Mouse (Mus musculus): ENCODE results near the gene Gm20388. TPM values are rescaled to one million over a fixed set of nuclear protein-coding genes. Genes with fewer than 3 reads are reported as not detected.

The Gm20388 gene
- polyA plus RNA-seq, 1 experiment from 2014 or later = not detected

DNA sequence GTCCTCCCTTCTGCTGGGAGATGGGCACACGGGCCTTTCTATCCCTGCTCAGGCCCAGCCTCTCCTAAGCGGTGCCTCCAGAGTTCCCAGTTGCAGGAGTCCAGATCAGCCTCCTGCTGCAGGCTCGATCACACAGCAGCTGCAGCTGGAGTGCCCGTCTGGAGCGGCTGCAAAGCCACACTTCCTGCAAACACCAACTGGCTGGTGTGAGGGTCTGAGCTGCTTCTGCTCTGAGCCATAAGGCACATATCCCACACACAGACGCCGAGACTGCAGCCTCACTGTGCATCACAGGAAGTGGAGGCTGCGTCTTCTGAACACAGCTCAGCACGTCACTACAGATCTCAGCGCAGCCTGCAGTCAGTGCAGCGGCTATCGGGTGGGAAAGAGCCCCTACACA is 2756.2 kb downstream of the Gm20388 start:
- 0 out of 2 replicates have a peak overlapping the region, but pooled peaks have one; percentile 24 for H3K27ac ChIP-seq (ENCODE audit: low read depth, low read length)
- H3K9me3 ChIP-seq (ENCODE audit: control insufficient read depth, low read length) = no peaks in the 10 kb centered on the region
- peaks cover 33% of the 10 kb centered on the region for H3K4me1 ChIP-seq (ENCODE audit: control insufficient read depth, insufficient read depth, low read length)
- no peak overlapping the region for H3K4me3 ChIP-seq (ENCODE audit: low read length)
- H3K27me3 ChIP-seq (ENCODE audit: control insufficient read depth, insufficient read depth, low read length) = peaks cover 10% of the 10 kb centered on the region; the same call in 1 of the 2 replicates
- 51% methylated on average over 12 of the region's 12 CpGs for WGBS
- no peak for ATAC-seq (ENCODE audit: low FRiP score, low TSS enrichment)
- no peaks in the 10 kb centered on the region for H3K36me3 ChIP-seq (ENCODE audit: control insufficient read depth, insufficient read depth, low read length)
- H3K9ac ChIP-seq (ENCODE audit: low read depth, low read length) = no peak overlapping the region; the same call in 1 of the 2 replicates
- no peak overlapping the region for H3K4me2 ChIP-seq (replicated peaks; ENCODE audit: low read depth, low read length)

- H3K27ac ChIP-seq (ENCODE audit: low read depth, low read length) = 0 out of 2 replicates have a peak overlapping the region, but pooled peaks have one; percentile 17
- ATAC-seq (ENCODE audit: low FRiP score, low TSS enrichment) = no peak
- no peak overlapping the region for H3K9ac ChIP-seq (ENCODE audit: low read depth, low read length)
- H3K36me3 ChIP-seq (ENCODE audit: control insufficient read depth, insufficient read depth, low read length) = no peaks in the 10 kb centered on the region
- 77% methylated on average over 11 of the region's 11 CpGs for WGBS
- H3K4me2 ChIP-seq (replicated peaks; ENCODE audit: low read depth, low read length) = no peak overlapping the region
- H3K4me1 ChIP-seq (ENCODE audit: control insufficient read depth, insufficient read depth, low read length) = peaks cover 33% of the 10 kb centered on the region
- peaks cover 13% of the 10 kb centered on the region; the same call in 1 of the 2 replicates for H3K27me3 ChIP-seq (ENCODE audit: control insufficient read depth, insufficient read depth, low read length)
- no peaks in the 10 kb centered on the region for H3K9me3 ChIP-seq (ENCODE audit: control insufficient read depth, low read length)
- no peak overlapping the region for H3K4me3 ChIP-seq (ENCODE audit: low read length)
Observed at GRCm38 (mm10) chr8:122667854-122668253, 2757.2 kb downstream of the Gm20388 start.

DNA sequence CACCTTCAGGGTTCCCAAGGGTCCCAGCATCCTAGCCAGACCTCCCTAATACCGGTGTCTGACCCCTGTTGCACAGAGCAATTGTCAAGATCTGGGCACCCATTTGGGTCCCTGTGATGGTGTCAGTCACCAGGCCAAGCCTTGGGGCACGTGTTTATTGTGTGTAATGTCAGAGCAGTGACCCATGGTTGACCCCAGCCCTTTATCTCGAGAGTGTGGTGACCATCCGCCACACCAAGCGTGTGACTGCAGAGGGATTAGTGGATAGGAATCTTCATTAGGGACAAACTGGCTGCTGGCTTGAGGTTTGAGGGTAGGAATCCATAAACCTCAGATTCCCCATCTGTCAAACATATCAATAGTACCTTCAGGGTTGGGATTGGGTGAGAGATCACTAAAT is 2758.7 kb downstream of the Gm20388 start:
- Histone ChIP-seq H3K4me1 (ENCODE audit: control insufficient read depth, insufficient read depth, low read length) (peaks cover 20% of the 10 kb centered on the region), H3K4me3 (ENCODE audit: low read length) (no peak overlapping the region), H3K27me3 (ENCODE audit: control insufficient read depth, insufficient read depth, low read length) (peaks cover 14% of the 10 kb centered on the region; the same call in 1 of the 2 replicates), H3K4me2 (replicated peaks; ENCODE audit: low read depth, low read length) (no peak overlapping the region), H3K36me3 (ENCODE audit: control insufficient read depth, insufficient read depth, low read length) (no peaks in the 10 kb centered on the region), H3K27ac (ENCODE audit: low read depth, low read length) (no peak overlapping the region), H3K9ac (ENCODE audit: low read depth, low read length) (no peak overlapping the region), H3K9me3 (ENCODE audit: control insufficient read depth, low read length) (no peaks in the 10 kb centered on the region)
- ATAC-seq (ENCODE audit: low FRiP score, low TSS enrichment) = no peak
- 49% methylated on average over 5 of the region's 5 CpGs for WGBS

- no peak overlapping the region for H3K27ac ChIP-seq (ENCODE audit: low read depth, low read length)
Observed at GRCm38 (mm10) chr8:122670001-122670400, 2759.4 kb downstream of the Gm20388 start.

GRCm38 (mm10) chr8:122670718-122671117 is 2760.1 kb downstream of the Gm20388 start:
- 80% methylated on average over 3 of the region's 3 CpGs for WGBS
- peaks cover 18% of the 10 kb centered on the region; the same call in 1 of the 2 replicates for H3K27me3 ChIP-seq (ENCODE audit: control insufficient read depth, insufficient read depth, low read length)

More at GRCm38 (mm10) chr8:122670001-122670400, 2759.4 kb downstream of the Gm20388 start:
- H3K4me3 ChIP-seq (ENCODE audit: low read length) = no peak overlapping the region
- 20% methylated on average over 11 of the region's 11 CpGs for WGBS
- H3K9ac ChIP-seq (ENCODE audit: low read depth, low read length) = no peak overlapping the region
- ATAC-seq (ENCODE audit: low FRiP score, low TSS enrichment) = no peak
- peaks cover 14% of the 10 kb centered on the region; the same call in 1 of the 2 replicates for H3K27me3 ChIP-seq (ENCODE audit: control insufficient read depth, insufficient read depth, low read length)
- no peaks in the 10 kb centered on the region for H3K9me3 ChIP-seq (ENCODE audit: control insufficient read depth, low read length)
- no peaks in the 10 kb centered on the region for H3K36me3 ChIP-seq (ENCODE audit: control insufficient read depth, insufficient read depth, low read length)
- H3K4me1 ChIP-seq (ENCODE audit: control insufficient read depth, insufficient read depth, low read length) = peaks cover 20% of the 10 kb centered on the region
- no peak overlapping the region for H3K4me2 ChIP-seq (replicated peaks; ENCODE audit: low read depth, low read length)

DNA sequence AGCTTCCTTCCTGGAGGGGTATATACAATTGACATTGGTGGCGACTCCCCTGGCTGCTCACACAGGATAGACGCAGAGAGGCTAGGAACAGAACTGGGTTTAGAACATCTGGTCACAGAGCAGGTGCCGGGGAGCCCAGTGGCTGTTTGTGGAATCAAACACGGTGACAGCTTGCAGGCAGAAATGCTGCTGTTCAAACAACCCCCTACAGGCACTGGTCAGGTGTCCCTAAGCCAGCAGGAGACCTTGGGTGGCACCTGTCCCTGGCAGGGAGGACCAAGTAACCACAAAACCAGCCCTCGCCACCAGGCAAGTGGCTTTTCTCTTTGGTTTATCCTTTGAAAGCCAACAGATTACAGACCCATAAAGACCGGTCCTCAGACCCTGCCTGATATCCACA is 2761.3 kb downstream of the Gm20388 start:
- Histone ChIP-seq H3K9ac (ENCODE audit: low read depth, low read length) (no peak overlapping the region), H3K4me3 (ENCODE audit: low read length) (no peak overlapping the region), H3K4me1 (ENCODE audit: control insufficient read depth, insufficient read depth, low read length) (peaks cover 6% of the 10 kb centered on the region; the same call in 1 of the 2 replicates), H3K4me2 (replicated peaks; ENCODE audit: low read depth, low read length) (no peak overlapping the region), H3K27ac (ENCODE audit: low read depth, low read length) (no peak overlapping the region), H3K36me3 (ENCODE audit: control insufficient read depth, insufficient read depth, low read length) (no peaks in the 10 kb centered on the region), H3K9me3 (ENCODE audit: control insufficient read depth, low read length) (no peaks in the 10 kb centered on the region), H3K27me3 (ENCODE audit: control insufficient read depth, insufficient read depth, low read length) (peaks cover 28% of the 10 kb centered on the region; the same call in 1 of the 2 replicates)
- no peak for ATAC-seq (ENCODE audit: low FRiP score, low TSS enrichment)
- 67% methylated on average over 6 of the region's 6 CpGs for WGBS

More at GRCm38 (mm10) chr8:122670718-122671117, 2760.1 kb downstream of the Gm20388 start:
- no peak overlapping the region for H3K4me2 ChIP-seq (replicated peaks; ENCODE audit: low read depth, low read length)
- H3K36me3 ChIP-seq (ENCODE audit: control insufficient read depth, insufficient read depth, low read length) = no peaks in the 10 kb centered on the region
- H3K9me3 ChIP-seq (ENCODE audit: control insufficient read depth, low read length) = no peaks in the 10 kb centered on the region
- peaks cover 13% of the 10 kb centered on the region for H3K4me1 ChIP-seq (ENCODE audit: control insufficient read depth, insufficient read depth, low read length)
- ATAC-seq (ENCODE audit: low FRiP score, low TSS enrichment) = no peak
- no peak overlapping the region for H3K27ac ChIP-seq (ENCODE audit: low read depth, low read length)
- no peak overlapping the region for H3K9ac ChIP-seq (ENCODE audit: low read depth, low read length)
- H3K4me3 ChIP-seq (ENCODE audit: low read length) = no peak overlapping the region

DNA sequence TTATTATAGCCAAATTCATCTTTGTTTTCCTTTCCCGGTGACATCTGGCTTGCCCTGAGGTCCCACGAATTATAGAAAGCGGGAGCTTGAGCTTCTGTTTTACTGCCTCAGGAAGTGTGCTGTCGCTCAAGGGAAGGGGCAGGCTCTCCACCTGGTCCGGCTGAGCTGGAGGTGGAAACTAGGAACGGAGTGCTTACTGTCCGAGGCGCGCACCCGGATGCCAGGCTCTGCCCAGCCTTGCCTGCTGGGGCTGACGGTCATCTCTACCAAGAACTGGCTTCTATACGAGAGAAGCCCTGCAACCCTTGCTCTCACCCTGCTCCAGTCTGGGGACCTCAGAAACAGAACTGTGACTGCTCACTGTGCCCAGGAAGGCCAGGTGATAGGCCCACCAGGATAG is 2763.3 kb downstream of the Gm20388 start:
- WGBS = 68% methylated on average over 12 of the region's 12 CpGs
- no peaks in the 10 kb centered on the region for H3K9me3 ChIP-seq (ENCODE audit: control insufficient read depth, low read length)
- no peak overlapping the region for H3K27ac ChIP-seq (ENCODE audit: low read depth, low read length)

DNA sequence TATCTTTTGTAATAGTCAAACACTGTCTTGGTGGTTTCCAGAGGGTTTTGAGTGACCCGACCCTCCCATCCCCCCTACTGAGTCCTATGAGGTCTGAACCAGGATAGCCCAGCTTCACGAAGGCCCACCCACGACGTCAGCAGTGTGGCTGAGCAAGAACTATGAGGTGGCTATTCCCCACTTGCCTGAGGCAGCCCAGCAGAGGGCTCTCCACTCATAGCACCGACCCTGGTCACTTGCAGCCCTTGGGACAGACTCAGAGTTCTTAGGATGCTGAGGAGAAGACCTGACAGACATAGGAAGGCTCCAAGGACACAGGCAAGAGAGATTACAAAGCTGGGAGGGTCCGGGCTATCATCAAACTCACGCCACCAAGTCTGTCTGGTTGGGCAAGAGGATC is 2764.4 kb downstream of the Gm20388 start:
- Histone ChIP-seq H3K4me2 (replicated peaks; ENCODE audit: low read depth, low read length) (no peak overlapping the region), H3K4me3 (ENCODE audit: low read length) (no peak overlapping the region), H3K36me3 (ENCODE audit: control insufficient read depth, insufficient read depth, low read length) (no peaks in the 10 kb centered on the region), H3K27ac (ENCODE audit: low read depth, low read length) (no peak overlapping the region), H3K27me3 (ENCODE audit: control insufficient read depth, insufficient read depth, low read length) (peaks cover 59% of the 10 kb centered on the region), H3K9ac (ENCODE audit: low read depth, low read length) (no peak overlapping the region), H3K9me3 (ENCODE audit: control insufficient read depth, low read length) (no peaks in the 10 kb centered on the region), H3K4me1 (ENCODE audit: control insufficient read depth, insufficient read depth, low read length) (no peaks in the 10 kb centered on the region)
- WGBS = 55% methylated on average over 7 of the region's 7 CpGs
- ATAC-seq (ENCODE audit: low FRiP score, low TSS enrichment) = no peak

More for the DNA sequence above, 2763.3 kb downstream of the Gm20388 start:
- H3K36me3 ChIP-seq (ENCODE audit: control insufficient read depth, insufficient read depth, low read length) = no peaks in the 10 kb centered on the region
- H3K4me3 ChIP-seq (ENCODE audit: low read length) = no peak overlapping the region
- peaks cover 49% of the 10 kb centered on the region for H3K27me3 ChIP-seq (ENCODE audit: control insufficient read depth, insufficient read depth, low read length)
- H3K4me1 ChIP-seq (ENCODE audit: control insufficient read depth, insufficient read depth, low read length) = no peaks in the 10 kb centered on the region
- no peak for ATAC-seq (ENCODE audit: low FRiP score, low TSS enrichment)
- H3K4me2 ChIP-seq (replicated peaks; ENCODE audit: low read depth, low read length) = no peak overlapping the region
- no peak overlapping the region for H3K9ac ChIP-seq (ENCODE audit: low read depth, low read length)

- 77% methylated on average over 17 of the region's 17 CpGs for WGBS
- Histone ChIP-seq H3K27ac (ENCODE audit: low read depth, low read length) (no peak overlapping the region), H3K4me1 (ENCODE audit: control insufficient read depth, insufficient read depth, low read length) (no peaks in the 10 kb centered on the region), H3K36me3 (ENCODE audit: control insufficient read depth, insufficient read depth, low read length) (no peaks in the 10 kb centered on the region), H3K9ac (ENCODE audit: low read depth, low read length) (no peak overlapping the region), H3K4me2 (replicated peaks; ENCODE audit: low read depth, low read length) (no peak overlapping the region; the same call in 1 of the 2 replicates), H3K4me3 (ENCODE audit: low read length) (no peak overlapping the region), H3K27me3 (ENCODE audit: control insufficient read depth, insufficient read depth, low read length) (peaks cover 60% of the 10 kb centered on the region), H3K9me3 (ENCODE audit: control insufficient read depth, low read length) (no peaks in the 10 kb centered on the region)
- ATAC-seq (ENCODE audit: low FRiP score, low TSS enrichment) = no peak
Observed at GRCm38 (mm10) chr8:122675596-122676420, 2765.2 kb downstream of the Gm20388 start.
